Mouse (Mus musculus) limb, embryonic 14.5 days (tissue): Measurements from ENCODE around the gene Cd3eap. TPM values are rescaled to one million over a fixed set of nuclear protein-coding genes. Genes with fewer than 3 reads are reported as not detected.

Source experiments
- ATAC-seq: fragments of 200-750 bp; cut with Nextera tagmentation; 2 replicates; pipeline ENCODE4 v1.8.0; 2017; ENCODE audit warnings: low read depth, moderate number of reproducible peaks, moderate TSS enrichment; ENCODE audit not compliant: low FRiP score
- DNase-seq: peaks from one replicate; pipeline ENCODE4 v3.0.0-alpha.2; 2015; ENCODE audit warnings: low spot score
- H3K27ac ChIP-seq: fragments of 300-500 bp; sonication (generic); replicated peaks from 2 replicates; pipeline ENCODE4 v1.5.1; 2014; ENCODE audit warnings: low read depth, mild to moderate bottlenecking, low read length, moderate library complexity, mixed read lengths
- H3K27me3 ChIP-seq: fragments of 300-500 bp; sonication (generic); 2 replicates; pipeline ENCODE4 v1.6.1; 2014; ENCODE audit warnings: low read length, mixed read lengths; ENCODE audit not compliant: control insufficient read depth, insufficient read depth
- H3K36me3 ChIP-seq: fragments of 300-500 bp; sonication (generic); 2 replicates; pipeline ENCODE4 v1.6.1; 2014; ENCODE audit warnings: mild to moderate bottlenecking, low read length, moderate library complexity, mixed read lengths; ENCODE audit not compliant: control insufficient read depth, insufficient read depth
- H3K4me1 ChIP-seq: fragments of 300-500 bp; sonication (generic); 2 replicates; pipeline ENCODE4 v1.6.1; 2014; ENCODE audit warnings: antibody characterized with exemption, low read length, mixed read lengths; ENCODE audit not compliant: control insufficient read depth, insufficient read depth
- H3K4me2 ChIP-seq: fragments of 300-500 bp; sonication (generic); replicated peaks from 2 replicates; pipeline ENCODE4 v1.6.1; 2014; ENCODE audit warnings: low read depth, mild to moderate bottlenecking, low read length, moderate library complexity; ENCODE audit not compliant: severe bottlenecking
- H3K4me3 ChIP-seq: fragments of 300-500 bp; sonication (generic); replicated peaks from 2 replicates; pipeline ENCODE4 v1.5.1; 2014; ENCODE audit warnings: low read length
- H3K9ac ChIP-seq: fragments of 300-500 bp; sonication (generic); 2 replicates; pipeline ENCODE4 v1.6.1; 2014; ENCODE audit warnings: mild to moderate bottlenecking, low read depth, low read length, moderate library complexity; ENCODE audit not compliant: severe bottlenecking
- H3K9me3 ChIP-seq: fragments of 300-500 bp; sonication (generic); 2 replicates; pipeline ENCODE4 v1.6.1; 2016; ENCODE audit warnings: low read length; ENCODE audit not compliant: control insufficient read depth
- POLR2A ChIP-seq: fragments of 200-500 bp; IDR thresholded peaks from 2 replicates; pipeline ENCODE4 v1.8.0; 2012; ENCODE audit warnings: inconsistent platforms, mild to moderate bottlenecking, moderate library complexity, borderline replicate concordance; ENCODE audit not compliant: insufficient read depth, insufficient read length; ENCODE audit errors: extremely low read depth
- WGBS: fragments of 180-500 bp; shearing (Covaris S2); extraction: QIAGEN DNeasy Blood & Tissue Kit; methylation state at CpG from one replicate; pipeline ENCODE4 v1.1.7; 2014; 5-methylcytosine and 5-hydroxymethylcytosine counted together
- polyA plus RNA-seq, 2 experiments: library from polyadenylated mRNA; depleted of rRNA in 1 of 2; stranded (reverse) in 1 of 2; unstranded in 1 of 2; fragments of >200 nt; fragmentation: Nextera tagmentation in 1 of 2; extraction: Ambion mirVana in 1 of 2; gene quantifications; 2 replicates each; pipeline versions ENCODE4 v1.2.1 to v1.2.3; 2012 to 2014

Cd3eap gene
- polyA plus RNA-seq, 2 experiments, result 19.4 to 25.2 TPM

- 25% methylated on average over 12 of the region's 12 CpGs for WGBS
- TF ChIP-seq POLR2A, result no peak
- DNase-seq, result peak; percentile 21
Observed at GRCm38 (mm10) chr7:19344237-19344847, 14.9 kb downstream of the Cd3eap start, which contains the start of gene Ercc1. Gene Ercc1, plus strand, starts transcription at chr7:19344778.

GRCm38 (mm10) chr7:19343210-19343808 is 16.0 kb downstream of the Cd3eap start:
- Histone ChIP-seq H3K4me2 (no peak overlapping the region), H3K27ac (no peak overlapping the region), H3K4me1 (peaks cover 23% of the 10 kb centered on the region), H3K36me3 (peaks cover 9% of the 10 kb centered on the region), H3K27me3 (peaks cover 7% of the 10 kb centered on the region; the same call in 1 of the 2 replicates), H3K9me3 (no peaks in the 10 kb centered on the region), H3K4me3 (no peak overlapping the region), H3K9ac (no peak overlapping the region)
- WGBS, result 1% methylated on average over 11 of the region's 11 CpGs
- ATAC-seq, result no peak
- TF ChIP-seq POLR2A, result no peak
- DNase-seq, result peak; percentile 86

More at GRCm38 (mm10) chr7:19344237-19344847, 14.9 kb downstream of the Cd3eap start, which contains the start of gene Ercc1:
- Histone ChIP-seq H3K27me3 (peaks cover 7% of the 10 kb centered on the region; the same call in 1 of the 2 replicates), H3K4me1 (peaks cover 23% of the 10 kb centered on the region), H3K36me3 (peaks cover 19% of the 10 kb centered on the region), H3K27ac (peak within 1 kb of the TSS; percentile 81), H3K9ac (peak within 1 kb of the TSS; percentile 66), H3K4me3 (peak within 1 kb of the TSS; percentile 60), H3K9me3 (no peaks in the 10 kb centered on the region), H3K4me2 (peak within 1 kb of the TSS; percentile 88)
- no peak for ATAC-seq

GRCm38 (mm10) chr7:19342481-19343027 is 16.7 kb downstream of the Cd3eap start:
- Histone ChIP-seq H3K9me3 (no peaks in the 10 kb centered on the region), H3K4me1 (peaks cover 23% of the 10 kb centered on the region), H3K36me3 (peaks cover 3% of the 10 kb centered on the region; the same call in 1 of the 2 replicates), H3K9ac (peak overlapping the region; percentile 55), H3K4me3 (peak overlapping the region; percentile 46), H3K4me2 (peak overlapping the region; percentile 91), H3K27ac (no peak overlapping the region), H3K27me3 (peaks cover 7% of the 10 kb centered on the region; the same call in 1 of the 2 replicates)
- DNase-seq, result peak; percentile 83
- no peak for TF ChIP-seq POLR2A
- under 1% methylated on average over 27 of the region's 27 CpGs for WGBS
- peak; percentile 9; the same call in 1 of the 2 replicates for ATAC-seq

GRCm38 (mm10) chr7:19341761-19342409 is 17.4 kb downstream of the Cd3eap start:
- H3K9ac ChIP-seq, result peak overlapping the region; percentile 55
- DNase-seq (no peak), ATAC-seq (peak; percentile 9; the same call in 1 of the 2 replicates)
- H3K36me3 ChIP-seq, result peaks cover 1% of the 10 kb centered on the region; the same call in 1 of the 2 replicates
- peak overlapping the region; percentile 46 for H3K4me3 ChIP-seq
- no peak for TF ChIP-seq POLR2A
- H3K9me3 ChIP-seq, result no peaks in the 10 kb centered on the region
- 1% methylated on average over 39 of the region's 41 CpGs for WGBS
- peak overlapping the region; percentile 91 for H3K4me2 ChIP-seq
- H3K4me1 ChIP-seq, result peaks cover 23% of the 10 kb centered on the region
- no peak overlapping the region for H3K27ac ChIP-seq
- peaks cover 7% of the 10 kb centered on the region; the same call in 1 of the 2 replicates for H3K27me3 ChIP-seq

GRCm38 (mm10) chr7:19341250-19341649 is 18.0 kb downstream of the Cd3eap start:
- Histone ChIP-seq H3K4me3 (peak overlapping the region; percentile 46), H3K27ac (no peak overlapping the region), H3K9ac (no peak overlapping the region), H3K36me3 (no peaks in the 10 kb centered on the region; the same call in 1 of the 2 replicates), H3K27me3 (peaks cover 7% of the 10 kb centered on the region; the same call in 1 of the 2 replicates), H3K9me3 (no peaks in the 10 kb centered on the region), H3K4me2 (peak overlapping the region; percentile 91), H3K4me1 (peaks cover 23% of the 10 kb centered on the region)
- WGBS, result 11% methylated on average over 10 of the region's 10 CpGs
- ATAC-seq (no peak), DNase-seq (no peak)
- TF ChIP-seq POLR2A, result no peak
